Mouse (Mus musculus) retina, postnatal 7 days (tissue): ENCODE data around the gene Scpep1.

ENCODE experiments used
- DNase-seq: peaks from one replicate; pipeline ENCODE4 v3.0.0-alpha.2; 2012; ENCODE audit warnings: low read depth, low spot score

Gene Scpep1

GRCm38 (mm10) chr11:88878011-88878410, 77.3 kb downstream of the Scpep1 start:
- no peak for DNase-seq
